Mouse (Mus musculus) WW6 (cell line): ENCODE results near the gene 2810004N23Rik.
A peak's percentile ranks its signal among the peaks of the same experiment; 100 is the strongest.
"Not testable (repeated sequence)": the region's sequence is repeated elsewhere in the genome, so short reads cannot be mapped to it uniquely, and the experiment has no call there.

Experiments
- DNase-seq: peaks from one replicate; pipeline ENCODE4 v3.0.0-alpha.2; 2013; ENCODE audit warnings: low read depth, low spot score

Gene 2810004N23Rik

GRCm38 (mm10) chr8:124866669-124867068, 3.7 kb upstream of the 2810004N23Rik start:
- DNase-seq = no peak

GRCm38 (mm10) chr8:124863729-124864128, 809 bp upstream of the 2810004N23Rik start:
- DNase-seq = no peak

- no peak for DNase-seq
These were observed 300 bp upstream of the 2810004N23Rik start for GRCm38 (mm10) chr8:124863163-124863677.

GRCm38 (mm10) chr8:124860188-124860587, 2.7 kb downstream of the 2810004N23Rik start:
- DNase-seq = no peak

GRCm38 (mm10) chr8:124859466-124859865, 3.5 kb downstream of the 2810004N23Rik start:
- DNase-seq = peak; percentile 39

GRCm38 (mm10) chr8:124853511-124853910, 9.4 kb downstream of the 2810004N23Rik start:
- no peak for DNase-seq

GRCm38 (mm10) chr8:124845573-124845972, 17.3 kb downstream of the 2810004N23Rik start:
- DNase-seq = no peak

- no peak for DNase-seq
These were observed 17.8 kb downstream of the 2810004N23Rik start for GRCm38 (mm10) chr8:124845131-124845530.

GRCm38 (mm10) chr8:124842929-124843328, 20.0 kb downstream of the 2810004N23Rik start:
- not testable (repeated sequence) for DNase-seq

- DNase-seq = no peak
These were observed 21.1 kb downstream of the 2810004N23Rik start for GRCm38 (mm10) chr8:124841775-124842174.

GRCm38 (mm10) chr8:124840900-124841299, 22.0 kb downstream of the 2810004N23Rik start:
- no peak for DNase-seq

- DNase-seq = no peak
These were observed 23.5 kb downstream of the 2810004N23Rik start for GRCm38 (mm10) chr8:124839371-124839770.

- DNase-seq = no peak
These were observed 25.0 kb downstream of the 2810004N23Rik start for GRCm38 (mm10) chr8:124837956-124838355.

GRCm38 (mm10) chr8:124836907-124837306, 26.0 kb downstream of the 2810004N23Rik start:
- no peak for DNase-seq

- no peak for DNase-seq
These were observed 26.6 kb downstream of the 2810004N23Rik start for GRCm38 (mm10) chr8:124836273-124836672.

GRCm38 (mm10) chr8:124835848-124836247, 27.1 kb downstream of the 2810004N23Rik start:
- DNase-seq = no peak

GRCm38 (mm10) chr8:124833430-124834205, 29.3 kb downstream of the 2810004N23Rik start:
- no peak for DNase-seq

GRCm38 (mm10) chr8:124831941-124832340, 31.0 kb downstream of the 2810004N23Rik start:
- no peak for DNase-seq

GRCm38 (mm10) chr8:124831531-124831930, 31.4 kb downstream of the 2810004N23Rik start:
- no peak for DNase-seq

- DNase-seq = no peak
These were observed 32.9 kb downstream of the 2810004N23Rik start for GRCm38 (mm10) chr8:124830050-124830449.

GRCm38 (mm10) chr8:124828561-124829240, 34.2 kb downstream of the 2810004N23Rik start:
- no peak for DNase-seq

- peak; percentile 65 for DNase-seq
These were observed 35.5 kb downstream of the 2810004N23Rik start for GRCm38 (mm10) chr8:124827387-124827786.

- no peak for DNase-seq
These were observed 36.3 kb downstream of the 2810004N23Rik start for GRCm38 (mm10) chr8:124826658-124827057.
